In the genomic region with DNA sequence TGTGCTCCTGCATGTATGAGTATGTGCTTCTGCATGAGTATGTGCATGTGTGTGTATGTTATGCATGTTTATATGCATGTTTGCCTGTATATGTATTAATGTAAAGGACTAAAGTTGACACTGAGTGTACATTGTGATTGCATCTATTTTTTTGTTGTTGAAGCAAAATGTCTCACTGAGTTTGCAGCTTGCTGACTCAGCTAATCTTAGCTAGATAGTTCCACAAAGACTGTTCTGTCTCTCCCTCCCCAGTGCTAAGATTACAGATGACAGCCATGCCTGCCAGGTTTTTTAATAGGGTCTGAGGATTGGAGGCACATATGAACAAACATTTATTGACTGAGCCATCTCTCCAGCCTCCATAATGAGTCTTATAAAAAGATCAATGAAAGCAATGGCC, we compare ENCODE assay signal across 37 mouse cellular contexts. TPM values are rescaled to one million over a fixed set of nuclear protein-coding genes. Genes with fewer than 3 reads are reported as not detected.
"Had no signal": no experiment of that assay in that cellular context is flagged by ENCODE, and none has a peak within 500 bp of the region (broad histone marks: within the 10 kb centered on the region; RNA-seq: fewer than 3 reads in every experiment).

No protein-coding gene starts in this region.

- H3K36me3 ChIP-seq: limb, embryonic 10.5 days; limb, embryonic 12.5 days; limb, embryonic 13.5 days; limb, embryonic 15.5 days; liver, embryonic 12.5 days; liver, embryonic 13.5 days; liver, embryonic 15.5 days; lung, embryonic 15.5 days; midbrain, embryonic 10.5 days; midbrain, embryonic 12.5 days; midbrain, embryonic 13.5 days; midbrain, embryonic 15.5 days had no signal

- DNase-seq: left cerebral cortex, postnatal 4 days; liver; liver, embryonic 13.5 days; liver, postnatal 0 days; lung, adult 18-20 months; lung, adult 2 months; lung, embryonic 14.5 days; lung, postnatal 10 days; lung, postnatal 14 days; lung, postnatal 36 days; lung, postnatal 4 days; midbrain, embryonic 14.5 days had no signal

- H3K9me3 ChIP-seq: limb, embryonic 10.5 days; limb, embryonic 13.5 days; limb, embryonic 15.5 days; liver, embryonic 12.5 days; liver, embryonic 13.5 days; liver, embryonic 15.5 days; lung, embryonic 15.5 days; megakaryocyte, embryonic 14.5 days; midbrain, embryonic 13.5 days had no signal

- H3K4me1 ChIP-seq: limb, embryonic 10.5 days; limb, embryonic 12.5 days; limb, embryonic 13.5 days; limb, embryonic 15.5 days; liver, embryonic 12.5 days; liver, embryonic 13.5 days; liver, embryonic 15.5 days; lung, embryonic 15.5 days; megakaryocyte, embryonic 14.5 days; midbrain, embryonic 10.5 days; midbrain, embryonic 12.5 days; midbrain, embryonic 13.5 days; midbrain, embryonic 15.5 days had no signal

- ATAC-seq: liver, embryonic 12.5 days; liver, postnatal 0 days; lung, postnatal 0 days; midbrain, embryonic 13.5 days; midbrain, embryonic 15.5 days; midbrain, embryonic 16.5 days had no signal

- H3K9ac ChIP-seq: limb, embryonic 12.5 days; limb, embryonic 13.5 days; limb, embryonic 15.5 days; liver, embryonic 12.5 days; liver, embryonic 13.5 days; liver, embryonic 14.5 days; liver, embryonic 15.5 days; liver, postnatal 0 days; lung, embryonic 14.5 days; lung, embryonic 15.5 days; midbrain, embryonic 12.5 days; midbrain, embryonic 13.5 days; midbrain, embryonic 15.5 days had no signal

- H3K27me3 ChIP-seq: limb, embryonic 12.5 days; limb, embryonic 13.5 days; limb, embryonic 15.5 days; liver, embryonic 12.5 days; liver, embryonic 13.5 days; liver, embryonic 15.5 days; lung, embryonic 15.5 days; megakaryocyte, embryonic 14.5 days; midbrain, embryonic 12.5 days; midbrain, embryonic 13.5 days; midbrain, embryonic 15.5 days had no signal

- H3K27ac ChIP-seq: limb, embryonic 10.5 days; limb, embryonic 12.5 days; limb, embryonic 13.5 days; limb, embryonic 15.5 days; liver, embryonic 12.5 days; liver, embryonic 13.5 days; liver, embryonic 14.5 days; liver, embryonic 15.5 days; lung, embryonic 15.5 days; macrophage; midbrain, embryonic 10.5 days; midbrain, embryonic 12.5 days; midbrain, embryonic 13.5 days; midbrain, embryonic 15.5 days had no signal

- H3K4me2 ChIP-seq: limb, embryonic 12.5 days; limb, embryonic 13.5 days; limb, embryonic 15.5 days; liver, embryonic 11.5 days; liver, embryonic 12.5 days; liver, embryonic 13.5 days; liver, embryonic 15.5 days; lung, embryonic 14.5 days; lung, embryonic 15.5 days; midbrain, embryonic 11.5 days; midbrain, embryonic 12.5 days; midbrain, embryonic 13.5 days; midbrain, embryonic 15.5 days had no signal

- H3K4me3 ChIP-seq: limb, embryonic 10.5 days; limb, embryonic 12.5 days; limb, embryonic 13.5 days; limb, embryonic 15.5 days; liver, embryonic 12.5 days; liver, embryonic 13.5 days; liver, embryonic 15.5 days; lung, embryonic 15.5 days; midbrain, embryonic 10.5 days; midbrain, embryonic 12.5 days; midbrain, embryonic 13.5 days; midbrain, embryonic 15.5 days; myocyte had no signal

RNA-seq across cellular contexts. Expression of a gene that starts 35.0 kb away (rescaled TPM):
- total RNA-seq: liver, adult 2 months; megakaryocyte-erythroid progenitor cell, adult 5-6 weeks; monocyte, adult 5-6 weeks had no signal
- polyA plus RNA-seq: limb, embryonic 12.5 days; limb, embryonic 14.5 days; limb, embryonic 15.5 days; liver, embryonic 11.5 days; liver, embryonic 13.5 days; liver, embryonic 15.5 days; liver, embryonic 16.5 days; liver, postnatal 0 days; lung, embryonic 14.5 days; lung, postnatal 0 days; macrophage; midbrain, embryonic 12.5 days; midbrain, embryonic 14.5 days; midbrain, embryonic 15.5 days; midbrain, postnatal 0 days had no signal
